Mouse (Mus musculus) embryonic facial prominence, embryonic 15.5 days (tissue): ENCODE results near the gene Carm1. TPM values are rescaled to one million over a fixed set of nuclear protein-coding genes. Genes with fewer than 3 reads are reported as not detected.
"Not testable (repeated sequence)": the region's sequence is repeated elsewhere in the genome, so short reads cannot be mapped to it uniquely, and the experiment has no call there.

Experiments used
- ATAC-seq: fragments of 200-750 bp; cut with Nextera tagmentation; 2 replicates; pipeline ENCODE4 v1.8.0; 2017; ENCODE audit warnings: low read depth, moderate TSS enrichment; ENCODE audit not compliant: insufficient number of reproducible peaks, low FRiP score, low TSS enrichment
- H3K27ac ChIP-seq: fragments of 300-500 bp; sonication (generic); replicated peaks from 2 replicates; pipeline ENCODE4 v1.5.1; 2015; ENCODE audit warnings: mild to moderate bottlenecking, inconsistent platforms
- H3K27me3 ChIP-seq: fragments of 300-500 bp; sonication (generic); 2 replicates; pipeline ENCODE4 v1.6.1; 2015; ENCODE audit warnings: inconsistent platforms
- H3K36me3 ChIP-seq: fragments of 300-500 bp; sonication (generic); 2 replicates; pipeline ENCODE4 v1.6.1; 2015; ENCODE audit warnings: mild to moderate bottlenecking, inconsistent platforms
- H3K4me1 ChIP-seq: fragments of 300-500 bp; sonication (generic); 2 replicates; pipeline ENCODE4 v1.6.1; 2015; ENCODE audit warnings: inconsistent platforms
- H3K4me2 ChIP-seq: fragments of 300-500 bp; sonication (generic); replicated peaks from 2 replicates; pipeline ENCODE4 v1.6.1; 2015; ENCODE audit warnings: mild to moderate bottlenecking, inconsistent platforms
- H3K4me3 ChIP-seq: fragments of 300-500 bp; sonication (generic); replicated peaks from 2 replicates; pipeline ENCODE4 v1.5.1; 2015; ENCODE audit warnings: mild to moderate bottlenecking, inconsistent platforms
- H3K9ac ChIP-seq: fragments of 300-500 bp; sonication (generic); 2 replicates; pipeline ENCODE4 v1.6.1; 2015; ENCODE audit warnings: inconsistent platforms
- H3K9me3 ChIP-seq: fragments of 300-500 bp; sonication (generic); replicated peaks from 2 replicates; pipeline ENCODE4 v1.6.1; 2016; ENCODE audit warnings: inconsistent platforms
- WGBS: fragments of 180-500 bp; shearing (Covaris S2); methylation state at CpG from one replicate; pipeline ENCODE4 v1.1.7; 2015; 5-methylcytosine and 5-hydroxymethylcytosine counted together
- polyA plus RNA-seq: library from polyadenylated mRNA; unstranded; fragments of >200 nt; fragmentation: Nextera tagmentation; extraction: Ambion mirVana; gene quantifications from 2 replicates; pipeline ENCODE4 v1.2.1, GENCODE M21; 2015

The Carm1 gene
- polyA plus RNA-seq, 1 experiment from 2014 or later, result 61.5 TPM

- ATAC-seq, result no peak
- H3K4me2 ChIP-seq, result no peak overlapping the region
- no peak overlapping the region for H3K9ac ChIP-seq
- no peaks in the 10 kb centered on the region for H3K9me3 ChIP-seq
- no peaks in the 10 kb centered on the region for H3K27me3 ChIP-seq
- H3K27ac ChIP-seq, result no peak overlapping the region; the same call in 1 of the 2 replicates
- H3K4me3 ChIP-seq, result no peak overlapping the region
- 73% methylated on average over 7 of the region's 7 CpGs for WGBS
- peaks cover 7% of the 10 kb centered on the region for H3K4me1 ChIP-seq
- no peaks in the 10 kb centered on the region for H3K36me3 ChIP-seq
These were observed 6.5 kb upstream of the Carm1 start for GRCm38 (mm10) chr9:21539981-21540753.

GRCm38 (mm10) chr9:21542001-21542400 is 4.7 kb upstream of the Carm1 start:
- H3K4me2 ChIP-seq, H3K9me3 ChIP-seq, ATAC-seq, H3K4me3 ChIP-seq, H3K36me3 ChIP-seq, H3K27ac ChIP-seq, H3K27me3 ChIP-seq, H3K9ac ChIP-seq: not testable (repeated sequence)
- 92% methylated on average over 2 of the region's 2 CpGs for WGBS
- H3K4me1 ChIP-seq, result peaks cover 13% of the 10 kb centered on the region

DNA sequence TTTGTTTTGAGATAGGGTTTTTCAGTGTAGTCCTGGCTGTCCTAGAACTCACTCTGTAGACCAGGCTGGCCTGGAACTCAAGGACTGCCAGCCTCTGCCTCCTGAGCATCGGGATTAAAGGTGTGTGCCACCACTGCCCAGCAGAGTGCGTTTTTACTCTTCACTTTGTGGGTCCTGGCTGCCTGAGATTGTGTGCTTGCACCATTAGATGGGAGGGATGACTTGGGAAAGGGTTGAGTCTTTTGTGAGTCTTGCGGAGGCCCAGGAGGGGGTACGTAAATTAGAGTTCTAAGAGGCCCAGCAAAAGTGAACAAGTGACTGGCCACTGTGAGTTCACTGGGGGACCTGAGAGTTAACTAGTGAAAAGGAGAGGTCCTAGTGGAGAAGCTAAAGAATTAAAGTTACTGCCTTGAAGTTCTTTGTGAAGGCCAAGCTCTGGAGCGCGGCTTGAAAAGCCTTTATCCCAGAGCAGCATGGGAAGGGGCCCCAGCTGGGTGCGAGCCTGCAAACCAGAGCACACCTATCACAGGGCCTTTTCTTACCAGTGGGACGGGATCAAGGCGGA is 1.3 kb upstream of the Carm1 start:
- peak overlapping the region; percentile 85 for H3K4me3 ChIP-seq
- peak overlapping the region; percentile 97 for H3K27ac ChIP-seq
- WGBS, result 6% methylated on average over 9 of the region's 9 CpGs
- H3K4me2 ChIP-seq, result peak overlapping the region; percentile 70
- ATAC-seq, result peak; percentile 76
- H3K4me1 ChIP-seq, result peaks cover 33% of the 10 kb centered on the region
- peak overlapping the region; percentile 57 for H3K9ac ChIP-seq
- no peaks in the 10 kb centered on the region for H3K9me3 ChIP-seq
- H3K27me3 ChIP-seq, result no peaks in the 10 kb centered on the region
- peaks cover 6% of the 10 kb centered on the region for H3K36me3 ChIP-seq

DNA sequence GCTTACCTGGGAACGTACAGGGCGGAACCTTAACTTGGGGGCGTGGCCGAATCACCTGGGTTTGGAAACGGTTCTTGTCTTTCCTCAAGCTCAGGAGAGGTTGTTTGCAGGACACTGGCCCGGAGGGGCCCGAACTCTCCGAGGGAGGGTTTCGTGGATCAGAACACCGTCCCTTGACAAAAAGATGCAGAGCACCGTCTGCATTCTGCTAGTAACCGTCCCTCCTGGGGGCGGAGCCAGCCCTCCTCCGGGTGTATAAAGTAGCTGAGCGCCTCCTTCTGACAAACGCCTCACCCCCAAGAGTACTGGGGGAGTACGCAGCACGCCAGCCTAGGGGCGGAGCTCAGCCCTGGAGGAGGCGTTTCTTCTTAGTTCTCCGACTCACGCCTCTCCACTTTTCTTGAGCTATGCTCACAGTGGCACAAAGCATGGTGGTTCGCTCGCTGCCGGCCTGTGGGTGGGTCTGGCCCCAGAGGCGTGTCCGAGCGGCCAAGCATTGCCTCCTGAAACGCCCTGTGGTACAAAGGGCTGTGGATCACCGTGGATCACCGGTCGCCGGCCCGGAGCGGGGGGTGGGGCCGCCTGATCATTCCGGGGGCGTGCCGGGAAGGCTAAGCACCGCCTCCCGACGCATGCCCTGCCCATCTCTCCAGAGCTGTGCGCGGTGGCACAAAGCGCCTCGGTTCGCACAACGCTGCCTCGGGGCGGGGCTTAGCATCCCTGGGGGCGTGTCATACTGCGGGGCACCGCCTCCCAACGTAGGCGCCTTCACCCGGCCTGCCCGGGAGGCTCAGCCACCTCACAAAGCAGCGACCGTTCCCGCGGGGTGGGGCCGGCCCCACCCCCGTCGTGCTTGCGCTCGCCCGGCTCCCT is 542 bp upstream of the Carm1 start:
- WGBS, result under 1% methylated on average over 67 of the region's 67 CpGs
- Histone ChIP-seq H3K27me3 (no peaks in the 10 kb centered on the region), H3K4me2 (peak overlapping the region; percentile 70), H3K4me3 (peak overlapping the region; percentile 85), H3K4me1 (peaks cover 33% of the 10 kb centered on the region), H3K9me3 (no peaks in the 10 kb centered on the region), H3K36me3 (peaks cover 11% of the 10 kb centered on the region), H3K27ac (peak overlapping the region; percentile 97), H3K9ac (peak overlapping the region; percentile 57)
- ATAC-seq, result peak; percentile 95

DNA sequence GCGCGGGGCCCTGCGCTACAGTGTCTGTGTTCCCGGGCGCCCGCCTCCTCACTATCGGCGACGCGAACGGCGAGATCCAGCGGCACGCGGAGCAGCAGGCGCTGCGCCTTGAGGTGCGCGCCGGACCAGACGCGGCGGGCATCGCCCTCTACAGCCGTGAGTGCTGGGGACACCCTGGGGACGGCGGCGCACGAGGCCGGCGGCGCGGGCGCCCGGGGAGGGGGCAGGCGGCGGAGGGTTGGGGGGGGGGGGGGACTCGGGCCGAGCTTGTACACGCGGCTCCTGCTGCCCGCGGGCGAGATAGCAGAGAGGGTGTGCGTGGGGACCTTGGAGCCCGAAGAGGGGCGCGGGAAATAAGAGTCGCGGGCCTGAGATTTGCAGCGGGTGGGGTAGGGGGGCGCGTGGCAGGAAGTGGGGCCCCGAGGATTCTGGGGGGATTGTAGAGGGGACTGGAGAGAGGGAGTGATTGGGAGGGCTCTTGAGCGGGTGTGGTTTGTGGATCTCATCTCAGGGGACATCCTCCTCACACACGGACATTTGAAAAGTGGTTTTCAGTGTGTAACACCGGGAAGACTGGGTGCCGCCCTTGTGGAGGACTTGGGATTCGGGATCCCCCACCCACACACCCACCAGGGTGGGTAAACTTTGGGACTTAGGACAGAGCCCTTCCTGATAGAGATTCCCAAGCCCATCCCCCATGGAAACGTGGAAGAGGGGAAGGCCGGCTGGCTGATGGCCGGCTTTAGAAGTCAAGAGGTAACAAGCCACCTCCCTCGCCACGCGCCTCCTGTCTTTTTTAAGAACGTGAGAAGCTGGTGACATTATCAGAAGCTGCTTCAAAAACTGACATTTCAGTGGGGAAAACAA is 614 bp downstream of the Carm1 start:
- Histone ChIP-seq H3K9me3 (no peaks in the 10 kb centered on the region), H3K27me3 (no peaks in the 10 kb centered on the region), H3K27ac (peak overlapping the region; percentile 99), H3K4me1 (peaks cover 33% of the 10 kb centered on the region), H3K36me3 (peaks cover 11% of the 10 kb centered on the region), H3K4me3 (peak overlapping the region; percentile 85), H3K4me2 (peak overlapping the region; percentile 52), H3K9ac (peak overlapping the region; percentile 97)
- no peak for ATAC-seq
- WGBS, result under 1% methylated on average over 45 of the region's 66 CpGs

DNA sequence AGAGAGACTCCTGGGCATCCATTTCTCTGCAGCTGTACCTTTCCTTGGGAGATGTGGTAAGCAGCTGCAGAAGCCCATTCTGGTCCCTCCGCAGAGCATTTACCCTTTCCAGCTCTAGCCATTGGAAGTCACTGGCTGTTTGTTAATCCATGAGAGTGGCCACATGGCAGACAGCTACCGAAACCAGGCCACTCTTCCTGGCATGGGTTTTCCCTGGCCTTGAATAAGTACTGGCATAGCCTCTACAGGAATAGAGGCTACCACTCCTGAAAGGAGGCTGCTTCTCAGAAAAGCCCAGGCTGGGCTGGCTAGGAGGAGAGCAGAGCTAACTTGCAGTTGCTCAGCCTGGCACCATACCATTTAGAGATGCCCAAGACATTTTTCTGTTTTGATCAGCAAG is 4.4 kb downstream of the Carm1 start:
- Histone ChIP-seq H3K9ac (no peak overlapping the region), H3K4me1 (peaks cover 20% of the 10 kb centered on the region)
- WGBS, result 100% methylated on average over 2 of the region's 2 CpGs

GRCm38 (mm10) chr9:21553607-21554273 is 7.0 kb downstream of the Carm1 start:
- Histone ChIP-seq H3K4me1 (peaks cover 15% of the 10 kb centered on the region; the same call in 1 of the 2 replicates), H3K4me3 (no peak overlapping the region), H3K36me3 (peaks cover 30% of the 10 kb centered on the region), H3K9ac (no peak overlapping the region), H3K9me3 (no peaks in the 10 kb centered on the region), H3K27ac (no peak overlapping the region), H3K27me3 (no peaks in the 10 kb centered on the region), H3K4me2 (no peak overlapping the region)
- 82% methylated on average over 6 of the region's 6 CpGs for WGBS
- ATAC-seq, result no peak

More for the DNA sequence above, 4.4 kb downstream of the Carm1 start:
- no peak for ATAC-seq
- peaks cover 20% of the 10 kb centered on the region for H3K36me3 ChIP-seq
- no peak overlapping the region for H3K4me3 ChIP-seq
- H3K4me2 ChIP-seq, result no peak overlapping the region
- no peaks in the 10 kb centered on the region for H3K9me3 ChIP-seq
- no peak overlapping the region for H3K27ac ChIP-seq
- H3K27me3 ChIP-seq, result no peaks in the 10 kb centered on the region

DNA sequence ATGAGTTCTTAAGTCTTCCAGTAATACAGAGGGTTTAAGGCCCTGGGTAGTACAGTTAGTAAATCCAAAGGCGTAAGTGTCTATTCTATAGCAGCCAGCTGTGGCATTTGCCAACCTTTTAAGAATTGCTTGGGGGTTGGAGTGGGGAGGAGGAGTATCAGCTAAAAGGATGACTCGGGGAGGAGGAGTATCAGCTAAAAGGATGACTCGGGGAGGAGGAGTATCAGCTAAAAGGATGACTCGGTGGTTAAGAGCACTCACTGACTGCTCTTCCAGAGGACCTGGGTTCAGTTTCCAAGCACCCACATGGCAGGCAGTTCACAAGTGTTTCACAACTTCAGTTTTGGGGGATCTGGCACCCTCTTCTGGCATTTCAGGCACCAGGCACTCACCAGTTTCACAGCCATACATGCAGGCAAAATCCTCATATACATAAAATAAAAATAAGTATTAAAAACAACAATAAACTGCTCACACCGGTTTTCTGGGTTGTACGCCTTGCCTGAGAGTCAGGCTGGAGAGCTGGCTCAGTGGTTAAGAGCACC is 8.6 kb downstream of the Carm1 start:
- no peak for ATAC-seq
- Histone ChIP-seq H3K36me3 (peaks cover 25% of the 10 kb centered on the region), H3K4me1 (0 out of 2 replicates have a peak, but pooled peaks cover 4% of the 10 kb centered on the region), H3K27ac (no peak overlapping the region), H3K4me3 (no peak overlapping the region), H3K9me3 (no peaks in the 10 kb centered on the region), H3K4me2 (no peak overlapping the region), H3K27me3 (no peaks in the 10 kb centered on the region), H3K9ac (no peak overlapping the region)
- WGBS, result 80% methylated on average over 6 of the region's 6 CpGs

- Histone ChIP-seq H3K36me3 (peaks cover 19% of the 10 kb centered on the region; the same call in 1 of the 2 replicates), H3K9ac (no peak overlapping the region), H3K9me3 (no peaks in the 10 kb centered on the region), H3K4me2 (no peak overlapping the region), H3K27ac (no peak overlapping the region), H3K27me3 (no peaks in the 10 kb centered on the region), H3K4me3 (no peak overlapping the region), H3K4me1 (0 out of 2 replicates have a peak, but pooled peaks cover 4% of the 10 kb centered on the region)
- WGBS, result 90% methylated on average over 2 of the region's 2 CpGs
- no peak for ATAC-seq
These were observed 10.3 kb downstream of the Carm1 start for GRCm38 (mm10) chr9:21556996-21557395.

- 0 out of 2 replicates have a peak, but pooled peaks cover 4% of the 10 kb centered on the region for H3K4me1 ChIP-seq
These were observed 10.9 kb downstream of the Carm1 start for GRCm38 (mm10) chr9:21557556-21557955.

More at GRCm38 (mm10) chr9:21557556-21557955, 10.9 kb downstream of the Carm1 start:
- no peaks in the 10 kb centered on the region for H3K27me3 ChIP-seq
- no peaks in the 10 kb centered on the region for H3K9me3 ChIP-seq
- H3K27ac ChIP-seq, result no peak overlapping the region
- H3K4me2 ChIP-seq, result no peak overlapping the region
- no peak for ATAC-seq
- H3K36me3 ChIP-seq, result peaks cover 19% of the 10 kb centered on the region; the same call in 1 of the 2 replicates
- WGBS, result 83% methylated on average over 2 of the region's 2 CpGs
- no peak overlapping the region for H3K9ac ChIP-seq
- no peak overlapping the region for H3K4me3 ChIP-seq
